Mouse (Mus musculus): ENCODE measurements around the gene Ttc22. TPM values are rescaled to one million over a fixed set of nuclear protein-coding genes. Genes with fewer than 3 reads are reported as not detected.

Gene Ttc22
- polyA plus RNA-seq, 1 experiment from 2014 or later: not detected

- Histone ChIP-seq H3K9me3 (no peaks in the 10 kb centered on the region), H3K4me3 (no peak overlapping the region), H3K4me1 (replicated peaks) (no peaks in the 10 kb centered on the region), H3K27ac (no peak overlapping the region), H3K36me3 (no peaks in the 10 kb centered on the region), H3K27me3 (ENCODE audit: insufficient read depth, poor library complexity, severe bottlenecking) (no peaks in the 10 kb centered on the region)
- no peak for DNase-seq (ENCODE audit: low spot score)
- WGBS: 87% methylated on average over 4 of the region's 4 CpGs
Measured at GRCm38 (mm10) chr4:106597741-106598140, 24.5 kb upstream of the Ttc22 start.

DNA sequence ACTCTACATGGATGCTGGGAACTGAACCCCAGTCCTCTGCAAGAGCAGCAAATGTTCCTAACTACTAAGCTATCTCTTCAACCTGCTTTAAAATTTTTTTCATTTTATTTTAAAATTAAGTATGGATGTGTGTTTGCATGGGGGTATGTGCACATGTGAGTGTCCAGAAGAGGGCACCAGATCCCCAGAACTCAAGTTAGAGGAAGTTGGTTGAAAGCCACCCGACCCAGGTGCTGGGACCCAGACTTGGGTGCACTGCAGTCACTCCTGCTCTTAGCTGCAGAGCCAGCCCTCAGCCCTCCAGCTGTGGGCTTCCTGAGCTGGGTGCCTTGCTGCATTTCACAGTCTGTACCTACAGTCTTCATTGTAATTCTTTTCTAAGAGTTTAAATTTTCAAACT lies 22.8 kb upstream of the Ttc22 start:
- no peaks in the 10 kb centered on the region for H3K4me1 ChIP-seq (replicated peaks)
- WGBS: 50% methylated on average over 1 of the region's 1 CpGs
- H3K27me3 ChIP-seq (ENCODE audit: insufficient read depth, poor library complexity, severe bottlenecking): no peaks in the 10 kb centered on the region
- no peak for DNase-seq (ENCODE audit: low spot score)
- no peak overlapping the region for H3K4me3 ChIP-seq
- no peaks in the 10 kb centered on the region for H3K36me3 ChIP-seq
- H3K27ac ChIP-seq: no peak overlapping the region
- H3K9me3 ChIP-seq: no peaks in the 10 kb centered on the region

- Histone ChIP-seq H3K36me3 (no peaks in the 10 kb centered on the region), H3K27me3 (ENCODE audit: insufficient read depth, poor library complexity, severe bottlenecking) (no peaks in the 10 kb centered on the region), H3K4me3 (no peak overlapping the region), H3K9me3 (no peaks in the 10 kb centered on the region), H3K27ac (no peak overlapping the region), H3K4me1 (replicated peaks) (no peaks in the 10 kb centered on the region)
- no peak for DNase-seq (ENCODE audit: low spot score)
- 86% methylated on average over 4 of the region's 4 CpGs for WGBS
Measured at GRCm38 (mm10) chr4:106600770-106601169, 21.5 kb upstream of the Ttc22 start.

GRCm38 (mm10) chr4:106606639-106607554 lies 15.3 kb upstream of the Ttc22 start:
- Histone ChIP-seq H3K9me3 (no peaks in the 10 kb centered on the region; the same call in 1 of the 2 replicates), H3K27ac (peak overlapping the region; percentile 73), H3K4me1 (replicated peaks) (peaks cover 9% of the 10 kb centered on the region), H3K36me3 (no peaks in the 10 kb centered on the region), H3K27me3 (ENCODE audit: insufficient read depth, poor library complexity, severe bottlenecking) (no peaks in the 10 kb centered on the region), H3K4me3 (peak overlapping the region; percentile 16)
- DNase-seq (ENCODE audit: low spot score): peak; percentile 61
- 45% methylated on average over 18 of the region's 18 CpGs for WGBS

GRCm38 (mm10) chr4:106607905-106608304 lies 14.3 kb upstream of the Ttc22 start:
- Histone ChIP-seq H3K9me3 (no peaks in the 10 kb centered on the region; the same call in 1 of the 2 replicates), H3K4me3 (no peak overlapping the region), H3K27me3 (ENCODE audit: insufficient read depth, poor library complexity, severe bottlenecking) (peaks cover 4% of the 10 kb centered on the region; the same call in 1 of the 2 replicates), H3K36me3 (no peaks in the 10 kb centered on the region), H3K27ac (no peak overlapping the region), H3K4me1 (replicated peaks) (peaks cover 9% of the 10 kb centered on the region)
- no peak for DNase-seq (ENCODE audit: low spot score)
- WGBS: 100% methylated on average over 1 of the region's 1 CpGs

DNA sequence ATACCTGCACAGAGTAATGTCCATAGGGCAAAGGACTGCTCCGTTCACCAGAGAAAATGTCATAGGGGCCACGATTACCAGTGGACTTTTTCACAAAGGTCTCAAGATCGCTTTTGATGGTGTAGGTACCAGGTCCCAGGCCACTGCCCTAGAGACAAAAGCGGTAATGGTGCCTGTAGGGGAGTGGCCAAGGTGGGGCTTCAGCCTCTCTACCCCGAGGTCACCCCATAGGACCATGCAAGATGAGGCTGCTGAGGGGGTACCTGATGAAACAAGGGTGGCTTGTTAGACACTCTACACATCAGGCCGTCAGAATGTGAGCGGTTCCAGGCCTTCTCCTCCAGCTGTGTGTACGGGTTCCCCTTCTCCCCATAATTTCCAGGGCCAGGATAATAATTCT lies 9.1 kb upstream of the Ttc22 start:
- Histone ChIP-seq H3K4me3 (no peak overlapping the region), H3K27ac (no peak overlapping the region), H3K27me3 (ENCODE audit: insufficient read depth, poor library complexity, severe bottlenecking) (peaks cover 31% of the 10 kb centered on the region), H3K9me3 (no peaks in the 10 kb centered on the region), H3K36me3 (no peaks in the 10 kb centered on the region), H3K4me1 (replicated peaks) (peaks cover 20% of the 10 kb centered on the region)
- no peak for DNase-seq (ENCODE audit: low spot score)
- WGBS: 78% methylated on average over 8 of the region's 8 CpGs

DNA sequence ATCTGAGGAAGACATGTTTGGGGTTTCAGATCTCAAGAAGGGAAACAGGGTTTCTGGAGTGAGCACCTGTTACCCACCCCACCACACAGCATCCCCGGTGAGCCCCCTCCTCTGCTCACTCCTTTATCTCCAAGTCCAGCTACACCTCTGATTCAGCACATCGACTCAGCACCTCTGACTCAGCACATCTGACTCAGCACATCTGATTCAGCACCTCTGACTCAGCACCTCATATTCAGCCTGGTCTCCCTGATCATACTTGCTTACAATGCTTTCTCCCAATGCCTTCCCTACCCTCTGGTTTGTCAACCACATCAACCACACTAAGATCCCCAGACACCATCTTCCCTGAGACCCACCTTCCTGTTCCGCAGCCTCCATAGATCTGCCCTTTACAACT lies 8.7 kb upstream of the Ttc22 start:
- Histone ChIP-seq H3K36me3 (no peaks in the 10 kb centered on the region), H3K4me1 (replicated peaks) (peaks cover 20% of the 10 kb centered on the region), H3K27ac (no peak overlapping the region), H3K27me3 (ENCODE audit: insufficient read depth, poor library complexity, severe bottlenecking) (peaks cover 31% of the 10 kb centered on the region), H3K4me3 (no peak overlapping the region), H3K9me3 (no peaks in the 10 kb centered on the region)
- no peak for DNase-seq (ENCODE audit: low spot score)
- WGBS: 79% methylated on average over 3 of the region's 3 CpGs

DNA sequence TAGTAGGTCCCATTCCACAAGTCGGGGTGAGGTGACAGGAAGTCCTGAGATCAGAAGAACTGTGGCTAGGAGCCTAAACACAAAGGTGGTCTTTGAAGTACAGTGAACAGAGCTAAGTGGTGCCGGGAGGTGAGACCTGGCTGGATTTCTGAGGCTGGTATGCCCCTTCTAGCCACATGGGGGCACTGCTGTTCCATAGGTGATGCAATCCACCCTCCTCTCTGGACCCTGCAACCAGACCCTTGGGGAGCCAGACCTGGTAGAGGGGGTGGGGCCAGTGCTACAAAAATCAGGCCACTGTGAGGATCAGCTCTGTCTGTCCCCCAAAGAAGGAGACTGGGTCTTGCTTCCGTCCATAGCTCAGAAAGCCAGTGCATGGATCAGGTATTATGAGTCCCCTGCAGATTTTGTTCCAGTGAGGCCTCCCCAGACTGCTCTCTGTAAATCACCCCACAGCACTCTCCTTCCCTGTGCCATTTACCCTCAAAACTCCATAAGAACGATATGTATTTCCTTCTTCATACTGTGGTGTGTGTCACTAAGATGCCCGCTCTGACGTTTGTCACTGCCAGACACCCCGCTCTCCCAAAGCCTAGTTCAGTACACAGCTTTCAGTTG lies 7.9 kb upstream of the Ttc22 start:
- H3K4me3 ChIP-seq: no peak overlapping the region

GRCm38 (mm10) chr4:106614881-106615280 lies 7.4 kb upstream of the Ttc22 start:
- no peak for DNase-seq (ENCODE audit: low spot score)
- Histone ChIP-seq H3K4me1 (replicated peaks) (peaks cover 20% of the 10 kb centered on the region), H3K27ac (no peak overlapping the region), H3K27me3 (ENCODE audit: insufficient read depth, poor library complexity, severe bottlenecking) (peaks cover 35% of the 10 kb centered on the region), H3K9me3 (no peaks in the 10 kb centered on the region), H3K4me3 (no peak overlapping the region), H3K36me3 (no peaks in the 10 kb centered on the region)
- 86% methylated on average over 9 of the region's 9 CpGs for WGBS

More for the DNA sequence above, 7.9 kb upstream of the Ttc22 start:
- no peaks in the 10 kb centered on the region for H3K36me3 ChIP-seq
- H3K9me3 ChIP-seq: no peaks in the 10 kb centered on the region
- peak; percentile 78 for DNase-seq (ENCODE audit: low spot score)
- H3K27me3 ChIP-seq (ENCODE audit: insufficient read depth, poor library complexity, severe bottlenecking): peaks cover 31% of the 10 kb centered on the region
- H3K27ac ChIP-seq: no peak overlapping the region
- WGBS: 45% methylated on average over 7 of the region's 7 CpGs
- peaks cover 20% of the 10 kb centered on the region for H3K4me1 ChIP-seq (replicated peaks)

GRCm38 (mm10) chr4:106615637-106616036 lies 6.6 kb upstream of the Ttc22 start:
- Histone ChIP-seq H3K9me3 (no peaks in the 10 kb centered on the region), H3K4me1 (replicated peaks) (peaks cover 20% of the 10 kb centered on the region), H3K36me3 (no peaks in the 10 kb centered on the region), H3K27ac (no peak overlapping the region), H3K27me3 (ENCODE audit: insufficient read depth, poor library complexity, severe bottlenecking) (peaks cover 36% of the 10 kb centered on the region), H3K4me3 (no peak overlapping the region)
- 81% methylated on average over 12 of the region's 12 CpGs for WGBS
- no peak for DNase-seq (ENCODE audit: low spot score)

GRCm38 (mm10) chr4:106617056-106617455 lies 5.2 kb upstream of the Ttc22 start, which contains the start of gene Lexm:
Gene Lexm (minus strand): TSS chr4:106617241.
- 2% methylated on average over 19 of the region's 19 CpGs for WGBS
- Histone ChIP-seq H3K27me3 (ENCODE audit: insufficient read depth, poor library complexity, severe bottlenecking) (peaks cover 49% of the 10 kb centered on the region), H3K36me3 (no peaks in the 10 kb centered on the region), H3K27ac (peak within 1 kb of the TSS; percentile 45), H3K4me3 (peak within 1 kb of the TSS; percentile 43), H3K9me3 (no peaks in the 10 kb centered on the region), H3K4me1 (replicated peaks) (peaks cover 22% of the 10 kb centered on the region)
- DNase-seq (ENCODE audit: low spot score): peak; percentile 35

DNA sequence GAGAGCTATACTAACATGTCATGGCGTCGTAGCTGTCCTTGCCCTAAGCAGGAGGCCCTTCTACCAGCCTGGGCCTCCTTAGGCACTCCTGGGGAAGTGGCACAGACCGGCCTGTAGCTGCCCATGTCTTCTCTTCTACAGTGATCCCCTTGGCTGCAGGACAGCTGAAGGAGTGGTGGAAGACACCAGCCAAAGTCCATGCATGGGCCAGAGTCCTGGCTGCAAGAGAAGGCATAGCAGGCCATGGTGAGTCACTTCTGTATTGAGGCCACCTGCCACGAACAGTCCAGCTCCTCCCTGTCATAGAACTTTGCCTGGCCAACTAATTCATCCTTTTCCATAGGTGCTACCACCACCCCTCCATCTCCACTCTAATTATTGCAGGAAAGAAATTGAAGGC lies 3.3 kb upstream of the Ttc22 start:
- H3K9me3 ChIP-seq: no peaks in the 10 kb centered on the region
- 85% methylated on average over 4 of the region's 4 CpGs for WGBS
- H3K27ac ChIP-seq: no peak overlapping the region
- DNase-seq (ENCODE audit: low spot score): no peak
- H3K27me3 ChIP-seq (ENCODE audit: insufficient read depth, poor library complexity, severe bottlenecking): peaks cover 58% of the 10 kb centered on the region
- peaks cover 31% of the 10 kb centered on the region for H3K4me1 ChIP-seq (replicated peaks)
- no peak overlapping the region for H3K4me3 ChIP-seq
- no peaks in the 10 kb centered on the region for H3K36me3 ChIP-seq

DNA sequence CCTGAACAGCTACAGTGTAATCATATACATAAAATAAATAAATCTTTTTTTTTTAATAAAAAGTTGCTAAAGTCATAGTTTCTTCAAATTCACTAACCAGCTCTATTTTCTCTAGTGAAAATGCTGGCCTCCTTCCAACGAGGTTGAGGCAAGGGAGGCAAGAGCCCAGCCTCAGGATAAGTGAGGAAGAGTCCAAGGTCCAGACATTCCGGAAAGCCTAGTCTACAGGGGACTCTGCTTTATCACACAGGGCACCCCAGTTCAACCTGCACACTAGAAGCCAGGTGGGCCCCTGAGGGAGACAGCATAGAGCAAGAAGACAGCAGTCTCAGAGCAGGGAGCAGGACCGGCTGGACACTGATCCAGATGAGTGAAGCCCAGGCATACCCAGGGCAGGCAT lies 804 bp upstream of the Ttc22 start:
- 78% methylated on average over 3 of the region's 3 CpGs for WGBS
- Histone ChIP-seq H3K4me3 (no peak overlapping the region), H3K27ac (no peak overlapping the region), H3K9me3 (no peaks in the 10 kb centered on the region), H3K36me3 (no peaks in the 10 kb centered on the region), H3K27me3 (ENCODE audit: insufficient read depth, poor library complexity, severe bottlenecking) (peaks cover 70% of the 10 kb centered on the region), H3K4me1 (replicated peaks) (peaks cover 25% of the 10 kb centered on the region)
- DNase-seq (ENCODE audit: low spot score): no peak

Data from hindbrain, embryonic 10.5 days (tissue).